Mouse (Mus musculus): Measurements from ENCODE around the gene S100a4.

The S100a4 gene

DNA sequence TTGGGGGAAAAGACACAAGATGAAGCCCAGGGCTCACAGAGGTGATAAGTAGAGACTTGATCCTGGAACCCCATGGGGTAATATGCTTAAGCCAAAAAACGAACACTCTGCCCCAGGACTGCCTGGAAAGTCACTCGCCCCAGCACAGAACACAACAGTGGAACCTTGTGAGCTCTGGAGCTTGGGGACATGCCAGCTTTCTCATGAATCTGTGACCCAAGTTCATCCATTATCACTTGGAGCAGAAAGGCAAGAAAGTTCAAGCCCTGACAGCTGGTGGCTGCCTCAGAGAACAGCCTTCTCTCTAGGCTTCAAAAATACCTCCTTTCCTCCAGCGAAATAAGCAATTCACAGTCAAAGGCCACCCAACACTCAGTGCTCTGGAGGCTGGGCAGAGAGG, 4.2 kb upstream of the S100a4 start:
- no peak for DNase-seq (ENCODE audit: low spot score in 2 of 2)

GRCm38 (mm10) chr3:90600036-90600435, 3.5 kb upstream of the S100a4 start:
- no peak for DNase-seq (ENCODE audit: low spot score in 2 of 2)

DNA sequence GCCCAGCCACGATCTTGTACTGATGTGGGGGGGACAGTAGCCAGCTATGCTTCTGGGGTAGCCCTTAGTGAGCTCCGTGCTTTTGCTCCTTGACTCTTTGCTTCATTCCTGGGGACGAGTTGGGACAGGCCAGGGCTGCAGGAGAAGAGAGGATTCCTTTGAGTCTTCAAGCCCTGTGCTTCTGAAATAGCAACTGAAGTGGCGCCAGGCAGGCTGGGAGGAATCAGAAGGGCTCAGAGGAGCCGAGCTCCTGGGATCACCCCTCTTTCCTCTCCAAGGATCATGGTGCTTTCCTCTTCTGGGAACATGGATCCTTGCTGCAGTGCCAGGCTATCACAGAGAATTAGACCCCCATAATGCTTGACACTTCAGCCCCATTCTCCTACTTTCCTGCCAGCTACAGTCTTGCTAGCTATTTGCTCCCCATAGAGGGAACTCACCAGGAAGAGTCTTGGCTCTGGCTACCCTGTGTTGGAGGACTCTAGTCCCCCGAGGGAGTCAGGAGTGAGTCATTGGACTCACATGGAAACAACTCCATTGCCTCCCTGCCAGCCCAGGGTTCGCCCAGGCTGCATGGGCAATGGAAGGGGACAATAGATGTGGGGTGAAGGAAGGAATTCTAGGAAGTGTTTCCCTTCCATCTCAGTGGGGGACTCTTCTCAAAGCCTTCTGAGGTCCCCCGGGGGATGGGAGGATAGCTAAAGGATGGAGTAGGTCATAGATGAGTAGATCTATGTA, 2.9 kb upstream of the S100a4 start:
- no peak for DNase-seq (ENCODE audit: low spot score in 2 of 2)

DNA sequence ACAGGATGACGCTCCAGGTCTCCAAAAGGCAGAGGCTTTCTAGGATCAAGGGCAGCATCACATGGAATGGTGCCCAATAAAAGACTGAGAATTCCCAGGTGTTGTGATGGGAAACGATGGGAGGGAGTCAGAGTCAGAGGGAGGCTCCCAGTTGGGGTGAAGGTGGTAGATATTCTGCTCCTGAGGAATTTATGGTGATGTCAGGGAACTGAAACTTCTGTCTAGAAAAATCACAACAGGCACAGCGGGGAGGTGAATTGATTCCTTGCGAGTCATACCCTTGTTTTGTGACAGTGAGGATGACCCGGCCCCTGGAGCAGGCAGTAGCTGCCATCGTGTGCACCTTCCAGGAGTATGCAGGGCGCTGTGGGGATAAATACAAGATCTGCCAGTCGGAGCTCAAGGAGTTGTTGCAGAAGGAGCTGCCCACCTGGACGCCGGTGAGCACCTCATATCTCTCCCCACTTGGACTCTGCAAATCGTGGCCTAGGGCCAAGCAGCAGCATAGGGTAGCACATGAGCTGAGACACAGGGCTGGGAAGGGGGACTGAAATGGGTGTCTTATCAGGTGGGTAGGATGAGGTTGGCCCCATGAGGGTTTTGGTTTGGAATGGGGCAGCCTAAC, 2.0 kb upstream of the S100a4 start, which contains the start of gene Gm42674:
Gm42674 (plus strand) TSS at position 419 of the 625 bp plus-strand sequence.
- DNase-seq (ENCODE audit: low spot score in 2 of 2) = no peak

DNA sequence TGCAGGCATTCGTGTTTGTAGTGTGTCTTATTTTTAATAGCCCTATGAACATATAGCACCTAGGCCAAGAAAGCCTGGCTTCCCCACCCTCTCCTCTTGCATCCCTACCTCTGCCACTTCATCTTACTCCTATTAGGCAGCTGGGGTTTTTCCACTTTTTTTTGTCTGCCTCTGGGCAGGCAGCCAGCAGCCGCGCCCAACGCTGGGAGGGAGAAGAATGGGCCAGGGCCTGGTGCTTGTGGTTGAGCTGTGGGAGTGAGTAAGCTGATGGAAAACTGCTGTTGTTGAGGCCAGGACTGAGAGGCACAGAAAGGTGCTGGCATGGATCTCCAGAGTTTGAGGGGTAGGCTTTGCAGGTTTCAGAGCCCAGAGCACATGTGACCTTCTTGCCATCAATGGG, 845 bp downstream of the S100a4 start:
- peak in 1 of 2 experiments; percentile 44 for DNase-seq (ENCODE audit: low spot score in 2 of 2)

DNA sequence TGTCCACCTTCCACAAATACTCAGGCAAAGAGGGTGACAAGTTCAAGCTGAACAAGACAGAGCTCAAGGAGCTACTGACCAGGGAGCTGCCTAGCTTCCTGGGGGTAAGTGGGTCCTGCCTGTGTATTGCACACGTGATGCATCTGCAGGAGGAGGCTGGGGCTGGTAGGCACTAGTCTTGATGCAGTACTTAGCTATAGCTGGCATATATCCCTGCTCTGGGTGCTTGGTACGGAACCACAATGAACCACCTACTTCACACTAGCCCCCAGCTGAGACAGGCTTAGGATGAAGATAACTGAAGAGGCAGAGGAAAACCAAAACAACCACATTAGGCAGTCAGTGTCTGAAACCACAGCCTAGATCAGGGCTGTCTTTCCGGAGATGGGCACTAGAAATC, 1.5 kb downstream of the S100a4 start:
- no peak for DNase-seq (ENCODE audit: low spot score in 2 of 2)

GRCm38 (mm10) chr3:90605736-90606135, 2.2 kb downstream of the S100a4 start:
- DNase-seq (ENCODE audit: low spot score in 2 of 2) = no peak

DNA sequence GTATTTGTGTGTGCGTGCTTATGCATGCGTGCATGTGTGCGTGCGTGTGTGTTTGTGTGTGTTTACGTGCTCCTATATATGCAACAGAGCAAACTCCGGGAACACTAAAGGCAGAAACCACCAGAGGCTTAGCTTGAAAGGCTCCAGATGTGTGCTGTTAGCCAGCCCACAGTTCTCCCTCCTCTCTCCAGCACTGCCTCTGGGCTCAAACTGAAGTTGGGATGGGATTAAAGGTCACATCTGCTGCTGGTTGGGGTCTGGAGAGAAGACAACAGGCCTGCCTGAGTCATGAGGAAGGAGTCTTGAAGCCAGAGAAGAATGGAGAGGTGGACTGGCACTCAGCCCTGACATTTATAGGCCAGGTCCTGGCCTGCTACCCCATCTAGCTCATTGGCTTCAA, 2.6 kb downstream of the S100a4 start:
- DNase-seq (ENCODE audit: low spot score in 2 of 2) = no peak

GRCm38 (mm10) chr3:90607361-90607760, 3.8 kb downstream of the S100a4 start:
- DNase-seq (ENCODE audit: low spot score in 2 of 2) = no peak

DNA sequence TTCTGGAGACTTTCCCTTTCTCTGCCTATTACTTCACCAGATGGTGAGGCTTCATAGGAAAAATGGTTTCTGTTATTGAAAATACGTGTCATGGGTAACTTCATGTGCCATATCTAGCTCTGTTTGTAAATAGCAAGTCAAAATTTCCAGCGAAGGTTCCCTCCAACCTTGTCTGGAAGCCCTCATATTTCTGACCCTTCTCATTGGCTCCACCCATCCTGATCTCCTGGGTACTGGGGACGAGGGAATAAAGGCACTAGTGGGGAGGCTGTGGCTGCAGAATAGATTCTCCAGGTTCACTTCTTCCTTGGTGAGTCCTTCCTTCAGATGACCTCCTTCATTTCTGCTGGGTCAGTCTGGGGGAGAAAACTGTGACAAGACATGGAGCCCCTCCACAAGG, 4.7 kb downstream of the S100a4 start, which contains the start of gene S100a5:
S100a5 (plus strand) TSS at position 301 of the 400 bp plus-strand sequence.
- no peak for DNase-seq (ENCODE audit: low spot score in 2 of 2)

- DNase-seq (ENCODE audit: low spot score in 2 of 2) = no peak
Measured at GRCm38 (mm10) chr3:90609102-90609501, 5.5 kb downstream of the S100a4 start.

DNA sequence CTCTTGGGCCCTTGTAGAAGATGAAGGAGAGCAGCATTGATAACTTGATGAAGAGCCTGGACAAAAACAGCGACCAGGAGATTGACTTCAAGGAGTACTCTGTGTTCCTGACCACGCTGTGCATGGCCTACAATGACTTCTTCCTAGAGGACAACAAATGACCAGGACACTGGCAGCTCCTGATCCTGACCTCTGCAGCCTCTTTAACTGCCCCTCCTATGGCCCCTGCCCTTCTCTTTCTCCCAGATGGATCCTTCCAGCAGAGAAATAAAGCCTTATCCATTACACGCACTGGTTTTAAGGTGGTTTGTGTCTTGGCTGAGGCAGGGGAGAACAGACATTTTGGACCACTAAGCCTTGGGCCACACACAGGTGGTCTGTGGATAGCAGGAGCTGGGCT, 7.9 kb downstream of the S100a4 start:
- DNase-seq (ENCODE audit: low spot score in 2 of 2) = no peak

- no peak for DNase-seq (ENCODE audit: low spot score in 2 of 2)
Measured at GRCm38 (mm10) chr3:90612061-90612460, 8.5 kb downstream of the S100a4 start.

GRCm38 (mm10) chr3:90612728-90613291, 9.2 kb downstream of the S100a4 start, which contains the start of gene S100a6:
TSS of gene S100a6 (plus strand) at chr3:90612882.
- no peak for DNase-seq (ENCODE audit: low spot score in 2 of 2)

GRCm38 (mm10) chr3:90613461-90614147, 10.0 kb downstream of the S100a4 start:
- DNase-seq (ENCODE audit: low spot score in 2 of 2) = no peak

- DNase-seq (ENCODE audit: low spot score in 2 of 2) = no peak
Measured at GRCm38 (mm10) chr3:90614148-90614530, 10.6 kb downstream of the S100a4 start.

GRCm38 (mm10) chr3:90614611-90615251, 11.2 kb downstream of the S100a4 start:
- DNase-seq (ENCODE audit: low spot score in 2 of 2) = no peak

DNA sequence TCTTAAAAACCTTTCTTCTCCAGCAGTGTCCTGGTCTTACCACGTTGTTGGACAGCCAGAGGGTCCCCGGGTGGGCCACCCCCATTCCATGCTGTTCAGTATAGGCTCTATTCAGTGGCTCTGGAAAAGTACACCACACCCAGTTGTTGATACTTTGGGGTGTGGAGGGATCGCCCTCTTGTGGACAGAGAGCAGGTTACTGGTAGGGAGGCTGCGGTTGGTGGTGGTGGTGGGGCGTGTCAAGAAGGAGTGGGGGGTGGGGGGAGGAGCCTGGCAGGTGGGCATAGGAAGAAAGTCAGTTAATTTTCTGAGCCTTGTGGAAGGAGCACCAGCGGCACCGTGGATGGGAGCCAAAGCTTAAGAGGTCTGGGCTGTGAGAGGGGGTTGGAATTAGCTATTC, 11.8 kb downstream of the S100a4 start:
- DNase-seq (ENCODE audit: low spot score in 2 of 2) = peak; percentile 64 to 69

DNA sequence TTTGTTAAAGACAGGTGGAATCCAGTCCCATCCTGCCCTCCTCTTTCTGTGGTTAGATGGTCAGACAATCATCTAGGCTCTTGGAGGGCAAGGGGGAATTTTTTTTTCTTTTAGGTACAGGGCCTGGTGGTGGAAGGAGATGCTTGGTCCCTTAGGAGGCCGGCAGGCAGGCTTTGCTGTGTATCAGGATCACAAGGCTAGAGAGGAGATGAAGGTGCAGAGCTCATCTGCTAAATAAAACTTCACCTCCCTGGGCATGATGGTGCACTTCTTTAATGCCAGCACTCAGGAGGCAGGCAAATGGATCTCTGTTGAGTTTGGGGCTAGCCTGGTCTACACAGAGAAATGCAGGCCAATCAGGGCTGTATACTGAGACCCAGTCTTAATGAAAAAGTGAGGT, 12.3 kb downstream of the S100a4 start:
- DNase-seq (ENCODE audit: low spot score in 2 of 2) = no peak

DNA sequence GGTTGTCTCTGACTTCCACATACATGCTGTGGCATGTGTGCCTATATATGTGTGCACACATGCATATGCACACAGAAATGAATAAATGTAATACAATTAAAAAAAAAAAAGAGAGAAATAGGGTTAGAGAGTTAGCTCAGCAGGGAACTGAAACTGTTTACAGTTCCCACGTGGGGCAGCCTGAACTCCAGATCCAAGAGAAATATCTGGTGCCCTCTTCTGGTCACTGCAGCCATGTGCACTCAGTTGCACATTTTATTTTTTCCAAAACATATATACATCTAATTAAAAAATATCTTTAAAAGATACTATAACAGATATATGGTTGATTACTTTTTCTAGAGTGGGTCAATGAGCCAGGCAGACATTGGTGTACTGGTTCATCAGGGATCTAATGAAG, 14.0 kb downstream of the S100a4 start:
- no peak for DNase-seq (ENCODE audit: low spot score in 2 of 2)

DNA sequence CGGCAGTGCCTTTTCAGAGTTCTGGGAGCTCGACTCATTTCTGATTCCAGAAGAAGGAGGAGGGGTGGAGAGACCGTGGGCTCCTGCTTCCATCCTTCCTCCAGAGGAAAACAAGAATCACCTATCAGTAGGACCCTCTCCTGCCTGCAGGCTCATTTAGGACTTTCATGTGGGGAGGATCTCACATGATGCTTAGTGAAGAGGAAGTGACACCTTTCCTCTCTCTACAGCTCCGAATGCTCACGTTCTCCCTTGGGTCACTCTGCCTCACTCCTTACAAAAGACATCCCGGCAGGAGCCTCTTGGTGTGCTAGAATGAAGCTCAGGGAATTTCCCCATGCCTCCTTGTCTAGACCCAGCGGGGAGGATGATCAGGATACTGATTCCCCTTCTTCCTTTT, 18.0 kb downstream of the S100a4 start:
- no peak for DNase-seq (ENCODE audit: low spot score in 2 of 2)
